ENCODE assay signal across 8 mouse cellular contexts in the genomic region with DNA sequence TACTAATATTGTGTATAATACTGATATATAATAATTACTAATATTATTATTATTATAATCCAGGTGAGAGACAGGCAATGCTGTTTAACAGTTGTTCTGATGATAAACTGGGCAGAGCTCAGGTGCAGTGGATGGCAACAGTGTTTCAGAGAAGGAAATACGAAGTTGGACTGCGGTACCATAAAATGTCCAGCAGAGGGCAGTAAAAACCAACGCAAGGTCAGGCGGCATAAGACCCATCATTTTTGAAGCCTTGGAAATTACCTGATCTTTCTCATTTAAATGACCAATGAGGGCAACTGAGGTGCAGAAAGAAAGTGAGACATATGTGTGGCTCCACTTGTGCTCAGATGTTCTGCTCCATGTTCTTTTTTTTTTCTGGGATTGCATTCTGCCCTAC. TPM values are rescaled to one million over a fixed set of nuclear protein-coding genes. Genes with fewer than 3 reads are reported as not detected.
A peak's percentile ranks its signal among the peaks of the same experiment; 100 is the strongest.
DNase-seq lines count a peak whose midpoint lies in the region; ATAC-seq and TF ChIP-seq lines count a peak whose summit lies in the region.

No protein-coding gene starts in this region.

- WGBS in lung, embryonic 14.5 days = 0% methylated on average over 4 of the region's 4 CpGs

- no peak overlapping the region for H3K27ac ChIP-seq in lung, embryonic 14.5 days (ENCODE audit: low read depth)

- H3K4me1 ChIP-seq in lung, embryonic 14.5 days (ENCODE audit: insufficient read depth) = peaks cover 13% of the 10 kb centered on the region

- no peak overlapping the region for H3K4me3 ChIP-seq in lung, embryonic 14.5 days (ENCODE audit: low read depth, low read length)

- H3K9me3 ChIP-seq in lung, embryonic 14.5 days (ENCODE audit: low read depth, low read length) = no peaks in the 10 kb centered on the region

- peak; percentile 89 for TF ChIP-seq CTCF in lung, embryonic 14.5 days (IDR thresholded peaks at IDR 0.05; ENCODE audit: low read depth)

- no peak overlapping the region for H3K4me2 ChIP-seq in lung, embryonic 14.5 days

- H3K27me3 ChIP-seq in lung, embryonic 14.5 days (ENCODE audit: insufficient read depth, low read length) = no peaks in the 10 kb centered on the region; the same call in 1 of the 2 replicates

- H3K9ac ChIP-seq in lung, embryonic 14.5 days = no peak overlapping the region

- DNase-seq in layer of hippocampus, adult 11-12 months (ENCODE audit: low spot score) = peak; percentile 39
- no peak for DNase-seq in layer of hippocampus, adult 9-10 months (ENCODE audit: low spot score)
- peak; percentile 50 to 70 for DNase-seq in CD8-positive naive resting alpha-beta T cell, adult 2 months (ENCODE audit: low read depth in 2 of 2, low spot score in 2 of 2)
- peak; percentile 84 for DNase-seq in NIH3T3 (ENCODE audit: low read depth)
- peak; percentile 48 for DNase-seq in embryo, embryonic 9.5 days (ENCODE audit: extremely low spot score)
- DNase-seq in lung, embryonic 14.5 days = peak; percentile 91
- peak; percentile 51 for DNase-seq in thymus, postnatal 14 days
- DNase-seq in adrenal gland, adult 18-20 months (ENCODE audit: low spot score in 2 of 2) = no peak

- ATAC-seq in lung, embryonic 14.5 days (ENCODE audit: insufficient read depth) = no peak

- H3K36me3 ChIP-seq in lung, embryonic 14.5 days (ENCODE audit: insufficient read depth) = no peaks in the 10 kb centered on the region

RNA-seq across cellular contexts. Expression of a gene that starts 21.9 kb away (rescaled TPM):
- polyA plus RNA-seq in lung, embryonic 14.5 days (2014; fragmentation: Nextera tagmentation; extraction: Ambion mirVana) = 0.63 and 0.77 TPM in 2 replicates
- under 1 TPM; 0.38 to 0.63 TPM for total RNA-seq in adrenal gland, adult 18-20 months (2021)

RNA-seq across cellular contexts. Expression of a gene that starts 24.7 kb away (rescaled TPM):
- polyA plus RNA-seq in lung, embryonic 14.5 days (2014; fragmentation: Nextera tagmentation; extraction: Ambion mirVana) = 0.22 and 0.39 TPM in 2 replicates
- 10 to 100 TPM in 1 of 2 experiments, 1 to 10 TPM in 1; 7.1 to 12.5 TPM for total RNA-seq in adrenal gland, adult 18-20 months (2021)

RNA-seq across cellular contexts. Expression of a gene that starts 26.5 kb away (rescaled TPM):
- 0.05 TPM in 1 of 2 replicates, not detected in the other for polyA plus RNA-seq in lung, embryonic 14.5 days (2014; fragmentation: Nextera tagmentation; extraction: Ambion mirVana)
- total RNA-seq in adrenal gland, adult 18-20 months (2021) = 1 to 10 TPM in 1 of 2 experiments, under 1 TPM in 1; 0.76 to 1.2 TPM

RNA-seq across cellular contexts. Expression of a gene that starts 53.8 kb away (rescaled TPM):
- polyA plus RNA-seq in lung, embryonic 14.5 days (2014; fragmentation: Nextera tagmentation; extraction: Ambion mirVana) = 30.2 and 31.7 TPM in 2 replicates
- 10 to 100 TPM; 20.0 to 20.8 TPM for total RNA-seq in adrenal gland, adult 18-20 months (2021)

Comparison
In these comparisons a context has a peak if more than half of its experiments do, and no peak if none do; other contexts are left out.
1. DNase-seq: peak in layer of hippocampus, adult 11-12 months (single experiment), CD8-positive naive resting alpha-beta T cell, adult 2 months (2 of 2), NIH3T3 (single experiment), embryo, embryonic 9.5 days (single experiment), lung, embryonic 14.5 days (single experiment) and thymus, postnatal 14 days (single experiment); none in layer of hippocampus, adult 9-10 months (single experiment) and adrenal gland, adult 18-20 months (0 of 2).